Mouse (Mus musculus) bone marrow macrophage, adult 2 months (primary cell): Measurements from ENCODE around the gene H3f3b.

Experiments used
- CTCF ChIP-seq: IDR thresholded peaks from 2 replicates; pipeline ENCODE4 v1.5.1; 2012; ENCODE audit warnings: low read depth, mild to moderate bottlenecking, low read length, moderate library complexity
- POLR2A ChIP-seq: IDR thresholded peaks from 2 replicates; pipeline ENCODE4 v1.6.1; 2012; ENCODE audit warnings: mild to moderate bottlenecking, low read depth, low read length, borderline replicate concordance

GRCm38 (mm10) chr11:116074436-116074991 lies 46.8 kb upstream of the H3f3b start:
- no peak for TF ChIP-seq POLR2A
- no peak for TF ChIP-seq CTCF
